Mouse (Mus musculus): Measurements from ENCODE around the gene Arl5b. TPM values are rescaled to one million over a fixed set of nuclear protein-coding genes. Genes with fewer than 3 reads are reported as not detected.
A peak's percentile ranks its signal among the peaks of the same experiment; 100 is the strongest.

Gene Arl5b
- polyA plus RNA-seq, 1 experiment from 2014 or later, result 19.7 TPM

DNA sequence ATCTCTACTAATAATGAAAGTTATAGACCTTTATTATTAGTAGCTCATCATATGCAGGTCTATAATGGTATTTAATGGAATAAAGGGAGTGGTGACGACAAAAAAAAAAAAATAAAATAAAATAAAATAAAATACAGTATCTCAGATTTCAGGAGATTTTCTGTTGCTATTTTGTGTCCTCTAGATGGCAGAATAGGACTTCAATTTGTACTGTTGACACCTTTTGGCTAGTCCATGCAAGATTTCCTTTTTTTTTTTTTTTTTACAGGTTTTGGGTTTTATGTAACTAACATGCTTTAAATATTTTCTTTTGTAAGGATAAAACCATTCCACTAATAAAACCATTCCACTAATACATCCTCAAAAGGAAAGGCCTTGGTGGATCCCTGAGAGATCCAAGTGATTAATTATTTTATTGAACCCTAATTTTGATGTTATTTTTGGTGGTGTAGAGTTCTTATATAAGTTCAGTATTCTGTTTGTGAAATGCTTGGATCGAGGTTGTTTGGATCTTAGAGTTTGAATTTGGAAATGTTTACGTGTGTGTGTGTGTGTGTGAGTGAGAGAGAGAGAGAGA, 47.4 kb downstream of the Arl5b start:
- no peak overlapping the region for H3K4me3 ChIP-seq (ENCODE audit: low read depth, low read length)
- no peak for TF ChIP-seq EP300 (optimal IDR thresholded peaks at IDR 0.05)
- TF ChIP-seq CTCF (IDR thresholded peaks at IDR 0.05; ENCODE audit: low read depth), result peak; percentile 69
- no peaks in the 10 kb centered on the region for H3K36me3 ChIP-seq (ENCODE audit: control insufficient read depth, insufficient read depth, low read length)
- H3K27ac ChIP-seq (replicated peaks), result no peak overlapping the region
- 49% methylated on average over 3 of the region's 3 CpGs for WGBS
- H3K27me3 ChIP-seq (ENCODE audit: control insufficient read depth, insufficient read depth, low read length), result no peaks in the 10 kb centered on the region
- no peak for DNase-seq (ENCODE audit: low spot score)
- H3K4me2 ChIP-seq (replicated peaks; ENCODE audit: low read depth), result no peak overlapping the region
- no peaks in the 10 kb centered on the region for H3K4me1 ChIP-seq (replicated peaks; ENCODE audit: control insufficient read depth, insufficient read depth)
- ATAC-seq (ENCODE audit: low FRiP score, low TSS enrichment), result no peak
- no peak overlapping the region for H3K9ac ChIP-seq (ENCODE audit: low read length)
- no peaks in the 10 kb centered on the region for H3K9me3 ChIP-seq (ENCODE audit: control insufficient read depth, low read length)

DNA sequence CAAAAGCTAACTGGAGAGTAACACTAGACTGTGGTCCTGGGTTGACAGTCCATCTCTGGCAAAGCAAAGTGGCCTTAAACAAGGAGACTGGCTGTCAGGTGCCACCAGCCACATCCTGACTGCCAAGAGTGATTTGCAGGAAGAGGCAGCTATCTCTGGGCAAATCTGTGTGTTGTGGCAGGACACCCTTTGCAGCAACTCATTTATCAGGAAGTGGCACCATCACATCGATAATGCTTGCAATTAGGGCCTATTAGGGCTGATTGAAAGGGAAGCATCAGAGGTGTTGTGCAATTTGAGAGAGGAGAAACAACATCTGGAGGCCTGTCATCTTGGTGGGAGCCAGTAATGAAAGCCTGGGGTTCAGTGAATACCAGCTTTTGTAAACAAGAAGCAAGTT, 55.2 kb downstream of the Arl5b start:
- DNase-seq (ENCODE audit: low spot score) (no peak), ATAC-seq (ENCODE audit: low FRiP score, low TSS enrichment) (no peak)
- Histone ChIP-seq H3K27ac (replicated peaks) (no peak overlapping the region), H3K9me3 (ENCODE audit: control insufficient read depth, low read length) (no peaks in the 10 kb centered on the region), H3K4me1 (replicated peaks; ENCODE audit: control insufficient read depth, insufficient read depth) (no peaks in the 10 kb centered on the region), H3K27me3 (ENCODE audit: control insufficient read depth, insufficient read depth, low read length) (no peaks in the 10 kb centered on the region), H3K9ac (ENCODE audit: low read length) (no peak overlapping the region), H3K36me3 (ENCODE audit: control insufficient read depth, insufficient read depth, low read length) (no peaks in the 10 kb centered on the region), H3K4me3 (ENCODE audit: low read depth, low read length) (no peak overlapping the region), H3K4me2 (replicated peaks; ENCODE audit: low read depth) (no peak overlapping the region)
- TF ChIP-seq CTCF (IDR thresholded peaks at IDR 0.05; ENCODE audit: low read depth) (no peak), EP300 (optimal IDR thresholded peaks at IDR 0.05) (no peak)
- 58% methylated on average over 1 of the region's 1 CpGs for WGBS

DNA sequence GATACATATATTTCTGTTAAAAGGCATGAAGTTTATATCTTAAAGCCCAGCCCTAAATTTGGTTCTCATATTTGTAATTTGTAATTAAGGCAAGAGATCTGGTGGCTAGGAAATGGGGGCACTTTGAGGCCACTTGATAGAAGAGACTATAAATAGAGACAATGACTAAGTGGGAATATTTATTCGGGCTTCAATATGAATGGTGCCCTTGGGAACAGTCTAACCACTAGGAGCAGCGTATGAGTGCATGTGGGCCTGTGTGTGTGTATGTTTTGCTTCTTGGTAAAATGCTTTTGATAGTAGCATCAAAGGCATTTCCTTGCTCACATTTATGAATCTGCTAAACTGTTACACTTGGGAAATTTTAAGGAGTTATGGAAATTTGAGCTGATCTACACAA, 62.1 kb downstream of the Arl5b start:
- Histone ChIP-seq H3K4me1 (replicated peaks; ENCODE audit: control insufficient read depth, insufficient read depth) (no peaks in the 10 kb centered on the region), H3K9ac (ENCODE audit: low read length) (no peak overlapping the region), H3K9me3 (ENCODE audit: control insufficient read depth, low read length) (no peaks in the 10 kb centered on the region), H3K4me3 (ENCODE audit: low read depth, low read length) (no peak overlapping the region), H3K27me3 (ENCODE audit: control insufficient read depth, insufficient read depth, low read length) (no peaks in the 10 kb centered on the region), H3K27ac (replicated peaks) (no peak overlapping the region), H3K36me3 (ENCODE audit: control insufficient read depth, insufficient read depth, low read length) (no peaks in the 10 kb centered on the region), H3K4me2 (replicated peaks; ENCODE audit: low read depth) (no peak overlapping the region)
- WGBS, result 72% methylated on average over 2 of the region's 2 CpGs
- TF ChIP-seq CTCF (IDR thresholded peaks at IDR 0.05; ENCODE audit: low read depth), result no peak
- TF ChIP-seq EP300 (optimal IDR thresholded peaks at IDR 0.05), result no peak
- ATAC-seq (ENCODE audit: low FRiP score, low TSS enrichment), result no peak
- DNase-seq (ENCODE audit: low spot score), result no peak

DNA sequence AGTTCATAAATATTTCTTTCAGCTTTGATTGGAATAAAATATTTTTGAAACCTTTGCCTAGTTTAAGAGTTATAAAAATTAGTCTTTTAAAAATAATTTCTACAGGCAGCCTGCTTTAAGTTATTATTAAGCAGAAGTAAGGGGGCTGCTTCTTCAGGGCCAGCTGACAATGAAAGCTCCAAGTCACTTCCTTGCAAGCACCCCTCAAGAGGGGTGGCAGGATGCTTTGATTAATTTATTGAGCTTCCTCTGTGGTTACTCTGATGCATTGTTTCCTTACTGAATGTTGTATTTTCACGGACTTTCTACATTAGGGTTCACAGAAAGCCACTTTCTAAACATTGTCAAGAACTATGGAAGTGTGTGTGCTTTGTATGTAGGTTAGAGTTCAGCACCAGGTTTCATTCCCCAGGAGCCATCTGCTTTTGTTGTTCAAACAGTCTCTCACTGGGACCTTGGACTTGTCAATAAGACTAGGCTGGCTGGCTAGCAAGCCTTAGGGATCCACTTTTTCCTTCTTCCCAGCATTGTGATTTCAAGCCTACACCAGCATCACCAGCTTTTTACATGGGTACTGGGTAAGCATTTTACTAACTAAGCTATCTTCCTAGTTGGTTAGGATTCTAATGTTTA, 62.7 kb downstream of the Arl5b start:
- H3K4me1 ChIP-seq (replicated peaks; ENCODE audit: control insufficient read depth, insufficient read depth), result no peaks in the 10 kb centered on the region
- WGBS, result 42% methylated on average over 1 of the region's 1 CpGs
- ATAC-seq (ENCODE audit: low FRiP score, low TSS enrichment), result no peak
- H3K4me3 ChIP-seq (ENCODE audit: low read depth, low read length), result no peak overlapping the region
- TF ChIP-seq EP300 (optimal IDR thresholded peaks at IDR 0.05) (no peak), CTCF (IDR thresholded peaks at IDR 0.05; ENCODE audit: low read depth) (no peak)
- no peaks in the 10 kb centered on the region for H3K36me3 ChIP-seq (ENCODE audit: control insufficient read depth, insufficient read depth, low read length)
- no peak overlapping the region for H3K4me2 ChIP-seq (replicated peaks; ENCODE audit: low read depth)
- no peaks in the 10 kb centered on the region for H3K27me3 ChIP-seq (ENCODE audit: control insufficient read depth, insufficient read depth, low read length)
- DNase-seq (ENCODE audit: low spot score), result no peak
- H3K9me3 ChIP-seq (ENCODE audit: control insufficient read depth, low read length), result no peaks in the 10 kb centered on the region
- H3K9ac ChIP-seq (ENCODE audit: low read length), result no peak overlapping the region
- no peak overlapping the region for H3K27ac ChIP-seq (replicated peaks)

DNA sequence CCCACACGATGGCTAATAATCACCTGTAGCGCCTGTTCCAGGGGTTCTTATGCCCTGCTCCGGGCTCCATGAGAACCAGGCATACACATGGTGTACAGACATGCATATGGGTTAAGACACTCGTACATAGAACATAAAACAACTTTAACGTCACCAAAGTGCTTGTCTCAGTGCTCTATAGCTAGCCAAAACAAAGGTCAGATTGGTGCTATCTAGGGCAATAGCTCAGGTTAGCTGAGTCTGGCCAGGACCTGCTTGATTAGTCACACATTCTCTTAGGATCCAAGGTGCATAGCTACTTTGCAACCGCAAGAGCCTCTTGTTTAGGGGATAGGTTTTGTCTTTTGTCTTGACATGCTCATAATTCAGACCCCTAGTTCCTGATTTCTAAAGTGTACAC, 63.5 kb downstream of the Arl5b start:
- TF ChIP-seq CTCF (IDR thresholded peaks at IDR 0.05; ENCODE audit: low read depth), result no peak
- Histone ChIP-seq H3K4me3 (ENCODE audit: low read depth, low read length) (no peak overlapping the region), H3K27me3 (ENCODE audit: control insufficient read depth, insufficient read depth, low read length) (no peaks in the 10 kb centered on the region), H3K4me1 (replicated peaks; ENCODE audit: control insufficient read depth, insufficient read depth) (no peaks in the 10 kb centered on the region), H3K9me3 (ENCODE audit: control insufficient read depth, low read length) (no peaks in the 10 kb centered on the region), H3K27ac (replicated peaks) (no peak overlapping the region), H3K36me3 (ENCODE audit: control insufficient read depth, insufficient read depth, low read length) (no peaks in the 10 kb centered on the region), H3K9ac (ENCODE audit: low read length) (no peak overlapping the region), H3K4me2 (replicated peaks; ENCODE audit: low read depth) (no peak overlapping the region)
- WGBS, result 84% methylated on average over 6 of the region's 6 CpGs
- no peak for DNase-seq (ENCODE audit: low spot score)
- ATAC-seq (ENCODE audit: low FRiP score, low TSS enrichment), result no peak

DNA sequence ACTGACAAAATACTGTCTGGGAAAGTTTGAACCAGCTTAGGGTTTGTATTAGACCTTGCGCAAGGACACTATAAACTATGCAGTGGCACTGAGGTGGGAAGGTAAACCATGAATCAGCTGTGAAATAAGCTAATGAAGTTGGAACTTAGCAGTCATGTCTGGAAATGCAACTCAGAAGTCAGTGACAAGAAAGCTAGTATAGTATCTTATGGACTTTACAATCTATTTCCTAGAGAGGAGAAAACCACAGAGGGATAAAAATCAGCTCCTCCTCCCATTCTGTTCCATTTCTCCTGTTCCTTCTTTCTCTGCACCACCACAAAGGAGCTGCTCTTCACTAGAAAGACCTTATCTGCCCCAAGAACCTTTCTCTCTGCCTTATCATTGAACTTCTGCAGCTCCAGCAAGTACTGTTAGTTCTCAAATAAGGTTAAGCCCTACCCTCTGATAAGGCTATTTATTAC, 72.1 kb downstream of the Arl5b start:
- H3K27me3 ChIP-seq (ENCODE audit: control insufficient read depth, insufficient read depth, low read length), result no peaks in the 10 kb centered on the region
- H3K4me2 ChIP-seq (replicated peaks; ENCODE audit: low read depth), result no peak overlapping the region
- no peaks in the 10 kb centered on the region for H3K4me1 ChIP-seq (replicated peaks; ENCODE audit: control insufficient read depth, insufficient read depth)
- H3K36me3 ChIP-seq (ENCODE audit: control insufficient read depth, insufficient read depth, low read length), result no peaks in the 10 kb centered on the region
- TF ChIP-seq EP300 (optimal IDR thresholded peaks at IDR 0.05) (no peak), CTCF (IDR thresholded peaks at IDR 0.05; ENCODE audit: low read depth) (no peak)
- DNase-seq (ENCODE audit: low spot score) (no peak), ATAC-seq (ENCODE audit: low FRiP score, low TSS enrichment) (no peak)
- no peak overlapping the region for H3K9ac ChIP-seq (ENCODE audit: low read length)
- H3K9me3 ChIP-seq (ENCODE audit: control insufficient read depth, low read length), result no peaks in the 10 kb centered on the region
- no peak overlapping the region for H3K4me3 ChIP-seq (ENCODE audit: low read depth, low read length)
- WGBS, result 78% methylated on average over 1 of the region's 1 CpGs
- H3K27ac ChIP-seq (replicated peaks), result no peak overlapping the region

Other genes with a start within 250 kb of the Arl5b start
- gene Nsun6, start 5.7 kb downstream of the Arl5b start, polyA plus RNA-seq (2015; fragmentation: Nextera tagmentation; extraction: Ambion mirVana), result 8.1 and 9.5 TPM in 2 replicates